Mouse (Mus musculus) intestine, embryonic 15.5 days (tissue): Measurements from ENCODE around the gene Fam19a4. TPM values are rescaled to one million over a fixed set of nuclear protein-coding genes. Genes with fewer than 3 reads are reported as not detected.

Source experiments
- ATAC-seq: fragments of 200-750 bp; cut with Nextera tagmentation; 2 replicates; pipeline ENCODE4 v1.8.0; 2017; ENCODE audit warnings: moderate TSS enrichment, moderate library complexity
- H3K27ac ChIP-seq: fragments of 300-500 bp; sonication (generic); 2 replicates; pipeline ENCODE4 v1.5.1; 2015; ENCODE audit warnings: mild to moderate bottlenecking, inconsistent platforms
- H3K27me3 ChIP-seq: fragments of 300-500 bp; sonication (generic); replicated peaks from 2 replicates; pipeline ENCODE4 v1.6.1; 2015; ENCODE audit warnings: inconsistent platforms
- H3K36me3 ChIP-seq: fragments of 300-500 bp; sonication (generic); 2 replicates; pipeline ENCODE4 v1.6.1; 2015; ENCODE audit warnings: inconsistent platforms
- H3K4me1 ChIP-seq: fragments of 300-500 bp; sonication (generic); replicated peaks from 2 replicates; pipeline ENCODE4 v1.6.1; 2015; ENCODE audit warnings: inconsistent platforms
- H3K4me2 ChIP-seq: fragments of 300-500 bp; sonication (generic); replicated peaks from 2 replicates; pipeline ENCODE4 v1.6.1; 2015; ENCODE audit warnings: mild to moderate bottlenecking, inconsistent platforms
- H3K4me3 ChIP-seq: fragments of 300-500 bp; sonication (generic); replicated peaks from 2 replicates; pipeline ENCODE4 v1.5.1; 2015; ENCODE audit warnings: inconsistent platforms
- H3K9ac ChIP-seq: fragments of 300-500 bp; sonication (generic); 2 replicates; pipeline ENCODE4 v1.6.1; 2015; ENCODE audit warnings: inconsistent platforms
- H3K9me3 ChIP-seq: fragments of 300-500 bp; sonication (generic); 2 replicates; pipeline ENCODE4 v1.6.1; 2016; ENCODE audit warnings: inconsistent platforms
- WGBS: fragments of 180-500 bp; shearing (Covaris S2); methylation state at CpG from one replicate; pipeline ENCODE4 v1.1.7; 2015; 5-methylcytosine and 5-hydroxymethylcytosine counted together
- polyA plus RNA-seq: library from polyadenylated mRNA; unstranded; fragments of >200 nt; fragmentation: Nextera tagmentation; extraction: Ambion mirVana; gene quantifications from 2 replicates; pipeline ENCODE4 v1.2.1, GENCODE M21; 2015

The Fam19a4 gene
- polyA plus RNA-seq, 1 experiment from 2014 or later: 0.09 TPM

DNA sequence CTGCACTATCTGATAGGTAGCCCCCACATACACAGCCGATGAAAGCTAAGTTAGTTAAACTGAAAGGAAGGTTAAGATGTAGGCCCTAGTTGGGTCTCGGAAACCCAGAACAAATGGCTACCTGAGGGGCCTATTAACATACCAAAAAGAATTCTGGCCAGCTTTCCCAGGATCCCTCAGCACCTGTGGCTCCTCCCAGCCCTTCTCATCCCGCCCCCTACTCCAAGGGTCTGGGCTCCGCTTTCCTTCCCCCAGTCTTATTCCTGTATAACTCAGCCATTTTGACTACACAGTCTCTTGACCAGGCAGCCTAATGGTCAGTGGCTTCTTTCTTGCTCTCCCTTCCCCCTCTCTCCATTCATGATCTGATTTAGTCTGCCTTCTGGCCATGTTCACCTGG is 13.7 kb downstream of the Fam19a4 start:
- Histone ChIP-seq H3K4me3 (no peak overlapping the region), H3K4me2 (no peak overlapping the region), H3K9ac (no peak overlapping the region), H3K27me3 (0 out of 2 replicates have a peak, but pooled peaks cover 3% of the 10 kb centered on the region), H3K4me1 (no peaks in the 10 kb centered on the region), H3K27ac (no peak overlapping the region), H3K9me3 (no peaks in the 10 kb centered on the region), H3K36me3 (no peaks in the 10 kb centered on the region)
- ATAC-seq: no peak
- 86% methylated on average over 4 of the region's 4 CpGs for WGBS

DNA sequence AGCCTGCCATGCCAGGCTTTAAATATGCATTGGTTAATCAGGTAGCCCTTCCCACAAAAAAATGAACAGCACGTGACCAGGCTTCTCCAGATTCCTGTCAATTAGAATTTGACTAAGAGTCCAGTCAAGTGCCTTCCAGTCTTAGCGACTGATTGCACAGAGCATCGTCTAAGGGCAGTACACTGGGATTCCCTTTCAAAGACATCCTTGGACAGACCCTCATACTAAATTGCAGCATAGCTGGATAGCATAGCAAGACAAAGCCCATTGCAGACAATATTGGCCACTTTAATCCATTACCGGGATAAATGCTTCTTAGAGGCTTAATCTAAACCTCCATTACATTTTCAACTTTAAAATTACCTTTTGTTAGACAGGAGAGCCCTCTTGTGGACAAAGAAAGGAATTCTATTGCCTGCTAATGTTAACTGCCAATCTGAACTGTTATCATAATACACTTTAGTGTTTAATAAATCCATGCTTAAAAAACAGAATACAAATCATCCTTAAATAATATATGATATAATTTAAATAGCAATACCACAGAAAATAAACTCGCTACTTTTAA is 33.0 kb downstream of the Fam19a4 start:
- Histone ChIP-seq H3K27ac (no peak overlapping the region), H3K36me3 (no peaks in the 10 kb centered on the region), H3K4me1 (no peaks in the 10 kb centered on the region), H3K9me3 (no peaks in the 10 kb centered on the region), H3K4me2 (no peak overlapping the region), H3K27me3 (no peaks in the 10 kb centered on the region), H3K9ac (no peak overlapping the region), H3K4me3 (no peak overlapping the region)
- no peak for ATAC-seq
- 49% methylated on average over 5 of the region's 5 CpGs for WGBS

- no peak overlapping the region for H3K4me2 ChIP-seq
Measured at GRCm38 (mm10) chr6:97019323-97019722, 40.9 kb downstream of the Fam19a4 start.

GRCm38 (mm10) chr6:97016711-97017110 is 43.5 kb downstream of the Fam19a4 start:
- H3K27ac ChIP-seq: no peak overlapping the region
- H3K27me3 ChIP-seq: no peaks in the 10 kb centered on the region
- no peak for ATAC-seq
- H3K9ac ChIP-seq: no peak overlapping the region
- H3K4me3 ChIP-seq: no peak overlapping the region
- WGBS: 75% methylated on average over 1 of the region's 1 CpGs
- H3K4me2 ChIP-seq: no peak overlapping the region
- no peaks in the 10 kb centered on the region for H3K9me3 ChIP-seq
- no peaks in the 10 kb centered on the region for H3K4me1 ChIP-seq
- no peaks in the 10 kb centered on the region for H3K36me3 ChIP-seq

More at GRCm38 (mm10) chr6:97019323-97019722, 40.9 kb downstream of the Fam19a4 start:
- WGBS: 20% methylated on average over 2 of the region's 2 CpGs
- H3K27me3 ChIP-seq: no peaks in the 10 kb centered on the region
- H3K36me3 ChIP-seq: no peaks in the 10 kb centered on the region
- H3K9ac ChIP-seq: no peak overlapping the region
- no peaks in the 10 kb centered on the region for H3K9me3 ChIP-seq
- H3K4me3 ChIP-seq: no peak overlapping the region
- no peak overlapping the region for H3K27ac ChIP-seq
- no peak for ATAC-seq
- H3K4me1 ChIP-seq: no peaks in the 10 kb centered on the region

GRCm38 (mm10) chr6:97016018-97016417 is 44.2 kb downstream of the Fam19a4 start:
- Histone ChIP-seq H3K9ac (no peak overlapping the region), H3K4me3 (no peak overlapping the region), H3K36me3 (no peaks in the 10 kb centered on the region), H3K9me3 (no peaks in the 10 kb centered on the region), H3K27ac (no peak overlapping the region), H3K27me3 (no peaks in the 10 kb centered on the region), H3K4me2 (no peak overlapping the region), H3K4me1 (no peaks in the 10 kb centered on the region)
- 69% methylated on average over 3 of the region's 3 CpGs for WGBS
- ATAC-seq: no peak

GRCm38 (mm10) chr6:97006513-97007094 is 53.6 kb downstream of the Fam19a4 start:
- WGBS: 42% methylated on average over 8 of the region's 8 CpGs
- no peaks in the 10 kb centered on the region for H3K9me3 ChIP-seq
- H3K36me3 ChIP-seq: no peaks in the 10 kb centered on the region
- no peak overlapping the region for H3K27ac ChIP-seq
- ATAC-seq: no peak
- no peak overlapping the region for H3K9ac ChIP-seq
- no peak overlapping the region for H3K4me2 ChIP-seq
- H3K4me3 ChIP-seq: no peak overlapping the region
- H3K4me1 ChIP-seq: no peaks in the 10 kb centered on the region
- no peaks in the 10 kb centered on the region for H3K27me3 ChIP-seq

DNA sequence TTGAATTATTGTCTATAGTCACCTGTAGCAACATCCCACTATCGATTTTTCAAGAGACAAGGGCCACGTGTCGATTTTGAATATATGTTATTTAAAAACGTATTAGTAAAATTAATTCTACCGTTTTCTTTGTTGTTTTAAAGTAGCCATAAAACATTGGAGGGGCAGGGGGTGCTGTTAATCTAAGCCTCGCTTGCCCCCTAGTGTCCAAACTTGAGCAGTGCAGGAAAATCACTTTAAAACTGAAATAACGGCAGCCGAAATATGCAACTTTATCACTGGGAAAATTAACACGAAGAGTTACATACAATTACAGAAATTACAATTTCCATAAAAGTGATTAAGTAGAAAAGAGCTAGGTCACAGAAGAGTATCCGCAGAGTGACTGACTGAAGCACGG is 55.2 kb downstream of the Fam19a4 start:
- Histone ChIP-seq H3K4me3 (no peak overlapping the region), H3K27ac (no peak overlapping the region), H3K9ac (no peak overlapping the region), H3K4me1 (no peaks in the 10 kb centered on the region), H3K9me3 (no peaks in the 10 kb centered on the region), H3K27me3 (no peaks in the 10 kb centered on the region), H3K36me3 (no peaks in the 10 kb centered on the region), H3K4me2 (no peak overlapping the region)
- WGBS: 17% methylated on average over 11 of the region's 11 CpGs
- no peak for ATAC-seq

- Histone ChIP-seq H3K9ac (no peak overlapping the region), H3K27me3 (no peaks in the 10 kb centered on the region), H3K4me1 (no peaks in the 10 kb centered on the region), H3K9me3 (no peaks in the 10 kb centered on the region), H3K36me3 (no peaks in the 10 kb centered on the region), H3K4me2 (no peak overlapping the region), H3K27ac (no peak overlapping the region), H3K4me3 (no peak overlapping the region)
- WGBS: 92% methylated on average over 7 of the region's 7 CpGs
- ATAC-seq: no peak
Measured at GRCm38 (mm10) chr6:96995556-96996159, 64.6 kb downstream of the Fam19a4 start.

GRCm38 (mm10) chr6:96991741-96992140 is 68.5 kb downstream of the Fam19a4 start:
- H3K36me3 ChIP-seq: no peaks in the 10 kb centered on the region
- H3K9ac ChIP-seq: no peak overlapping the region
- ATAC-seq: no peak
- no peaks in the 10 kb centered on the region for H3K9me3 ChIP-seq
- H3K27me3 ChIP-seq: no peaks in the 10 kb centered on the region
- no peaks in the 10 kb centered on the region for H3K4me1 ChIP-seq
- WGBS: 86% methylated on average over 1 of the region's 1 CpGs
- no peak overlapping the region for H3K4me3 ChIP-seq
- H3K4me2 ChIP-seq: no peak overlapping the region
- H3K27ac ChIP-seq: no peak overlapping the region

GRCm38 (mm10) chr6:96977537-96977936 is 82.7 kb downstream of the Fam19a4 start:
- Histone ChIP-seq H3K4me3 (no peak overlapping the region), H3K4me2 (no peak overlapping the region), H3K9ac (no peak overlapping the region), H3K27ac (no peak overlapping the region), H3K27me3 (no peaks in the 10 kb centered on the region), H3K36me3 (no peaks in the 10 kb centered on the region), H3K4me1 (no peaks in the 10 kb centered on the region), H3K9me3 (no peaks in the 10 kb centered on the region)
- no peak for ATAC-seq
- 87% methylated on average over 1 of the region's 1 CpGs for WGBS

DNA sequence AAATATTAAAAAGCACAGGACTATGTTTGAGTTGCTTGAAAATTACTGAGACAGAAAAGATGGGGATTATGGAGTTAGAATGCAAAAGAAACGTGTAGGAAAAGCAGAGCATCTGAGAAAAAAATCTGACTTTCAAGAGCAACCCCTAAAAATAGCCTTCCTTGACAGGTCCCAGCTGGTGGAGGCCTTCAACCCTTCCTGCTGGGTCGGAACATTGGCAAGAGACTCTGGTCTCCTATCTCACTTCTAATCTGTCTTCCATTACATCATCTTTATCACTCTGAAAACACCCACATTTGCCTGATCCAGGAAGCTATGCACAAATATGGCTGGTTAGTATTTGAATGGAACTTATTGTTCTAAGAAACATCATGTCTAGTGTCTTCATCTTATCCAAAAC is 115.4 kb downstream of the Fam19a4 start:
- H3K27me3 ChIP-seq: no peaks in the 10 kb centered on the region
- WGBS: 20% methylated on average over 2 of the region's 2 CpGs
- no peak overlapping the region for H3K9ac ChIP-seq
- no peaks in the 10 kb centered on the region for H3K36me3 ChIP-seq
- no peak for ATAC-seq
- H3K27ac ChIP-seq: no peak overlapping the region
- no peak overlapping the region for H3K4me3 ChIP-seq
- no peaks in the 10 kb centered on the region for H3K4me1 ChIP-seq
- no peaks in the 10 kb centered on the region for H3K9me3 ChIP-seq
- H3K4me2 ChIP-seq: no peak overlapping the region

- H3K4me3 ChIP-seq: no peak overlapping the region
- no peaks in the 10 kb centered on the region for H3K27me3 ChIP-seq
- no peaks in the 10 kb centered on the region for H3K36me3 ChIP-seq
- 72% methylated on average over 1 of the region's 1 CpGs for WGBS
- no peak overlapping the region for H3K4me2 ChIP-seq
- no peak for ATAC-seq
- H3K27ac ChIP-seq: no peak overlapping the region
- no peak overlapping the region for H3K9ac ChIP-seq
- H3K9me3 ChIP-seq: no peaks in the 10 kb centered on the region
- no peaks in the 10 kb centered on the region for H3K4me1 ChIP-seq
Measured at GRCm38 (mm10) chr6:96935776-96936175, 124.4 kb downstream of the Fam19a4 start.

- Histone ChIP-seq H3K27me3 (no peaks in the 10 kb centered on the region), H3K27ac (no peak overlapping the region), H3K9ac (no peak overlapping the region), H3K36me3 (no peaks in the 10 kb centered on the region), H3K4me2 (no peak overlapping the region), H3K4me3 (no peak overlapping the region), H3K4me1 (no peaks in the 10 kb centered on the region), H3K9me3 (no peaks in the 10 kb centered on the region)
- ATAC-seq: no peak
- 20% methylated on average over 8 of the region's 8 CpGs for WGBS
Measured at GRCm38 (mm10) chr6:96909061-96909480, 151.1 kb downstream of the Fam19a4 start.
